ENCODE assay signal across 17 mouse cellular contexts in genomic region chr10:105430885-105431284, GRCm38 (mm10).
DNase-seq lines count a peak whose midpoint lies in the region; ATAC-seq and TF ChIP-seq lines count a peak whose summit lies in the region.
"Had no signal": no experiment of that assay in that cellular context is flagged by ENCODE, and none has a peak within 500 bp of the region (broad histone marks: within the 10 kb centered on the region; RNA-seq: fewer than 3 reads in every experiment).

No protein-coding gene starts in this region.

- ATAC-seq in frontal cortex, adult (ENCODE audit: low TSS enrichment): peak; percentile 61
- ATAC-seq in embryonic facial prominence, embryonic 12.5 days (ENCODE audit: insufficient number of reproducible peaks, insufficient read depth, low FRiP score, low TSS enrichment): no peak

- intact Hi-C loops in left cerebral cortex, adult 2 months (cut with DNase I): no loop called here

- H3K27ac ChIP-seq in left cerebral cortex, adult 2 months: no peak overlapping the region
- no peak overlapping the region for H3K27ac ChIP-seq in embryonic facial prominence, embryonic 12.5 days
- H3K27ac ChIP-seq: forebrain, embryonic 10.5 days; heart, embryonic 15.5 days; liver, embryonic 14.5 days had no signal

- WGBS in embryonic facial prominence, embryonic 12.5 days: 8% methylated on average over 3 of the region's 3 CpGs

- no peaks in the 10 kb centered on the region for H3K36me3 ChIP-seq in embryonic facial prominence, embryonic 12.5 days
- H3K36me3 ChIP-seq: forebrain, embryonic 10.5 days; heart, embryonic 15.5 days had no signal

- H3K4me2 ChIP-seq in embryonic facial prominence, embryonic 12.5 days (replicated peaks): peak overlapping the region; percentile 19; the same call in 1 of the 2 replicates
- H3K4me2 ChIP-seq: heart, embryonic 15.5 days had no signal

- no peaks in the 10 kb centered on the region for H3K9me3 ChIP-seq in embryonic facial prominence, embryonic 12.5 days
- H3K9me3 ChIP-seq: forebrain, embryonic 10.5 days; heart, embryonic 15.5 days; megakaryocyte, embryonic 14.5 days had no signal

- H3K27me3 ChIP-seq in embryonic facial prominence, embryonic 12.5 days: no peaks in the 10 kb centered on the region
- H3K27me3 ChIP-seq: CH12.LX; heart, embryonic 15.5 days; megakaryocyte, embryonic 14.5 days had no signal

- no peak overlapping the region for H3K4me3 ChIP-seq in left cerebral cortex, adult 2 months
- H3K4me3 ChIP-seq in embryonic facial prominence, embryonic 12.5 days: no peak overlapping the region
- H3K4me3 ChIP-seq: forebrain, embryonic 10.5 days; heart, embryonic 15.5 days; megakaryocyte, embryonic 14.5 days had no signal

- peaks cover 16% of the 10 kb centered on the region for H3K4me1 ChIP-seq in embryonic facial prominence, embryonic 12.5 days
- H3K4me1 ChIP-seq: heart, embryonic 15.5 days; megakaryocyte, embryonic 14.5 days had no signal

- no peak for DNase-seq in frontal cortex, postnatal 25 days (ENCODE audit: low spot score in 2 of 2)
- peak; percentile 28 to 36 for DNase-seq in left cerebral cortex, adult 9 months (ENCODE audit: low spot score in 2 of 2)
- DNase-seq in left cerebral cortex, adult 2 months (ENCODE audit: extremely low spot score in 1 of 2, low spot score in 2 of 2): no peak
- peak; percentile 30 for DNase-seq in mesoderm, embryonic 11.5 days (ENCODE audit: low read depth, low spot score)
- DNase-seq in cerebellum, adult 11 months: no peak
- no peak for DNase-seq in heart, adult 18-20 months
- DNase-seq: cerebellum, adult 11-12 months; kidney, adult 8-10 months; kidney, postnatal 36 days; lung, postnatal 10 days had no signal

- TF ChIP-seq CTCF in left cerebral cortex, adult 2 months (IDR thresholded peaks at IDR 0.05): no peak

- H3K9ac ChIP-seq in embryonic facial prominence, embryonic 12.5 days: no peak overlapping the region
- H3K9ac ChIP-seq: heart, embryonic 15.5 days; liver, embryonic 14.5 days had no signal

Comparison
In these comparisons a context has a peak if more than half of its experiments do, and no peak if none do; other contexts are left out.
1. DNase-seq: peak in left cerebral cortex, adult 9 months (2 of 2) and mesoderm, embryonic 11.5 days (single experiment); none in frontal cortex, postnatal 25 days (0 of 2), left cerebral cortex, adult 2 months (0 of 2), cerebellum, adult 11 months (single experiment) and heart, adult 18-20 months (0 of 2).